Mouse (Mus musculus) CD4-positive, CD25-positive, alpha-beta regulatory T cell (primary cell): Measurements from ENCODE around the gene Ccl21a. TPM values are rescaled to one million over a fixed set of nuclear protein-coding genes. Genes with fewer than 3 reads are reported as not detected.

ENCODE experiments used
- polyA plus RNA-seq: library from polyadenylated mRNA; unstranded; fragments of 100-300 nt; shearing (Covaris generic); gene quantifications from one replicate; pipeline ENCODE4 v1.2.1, GENCODE M21; 2017

The Ccl21a gene
- polyA plus RNA-seq = not detected

GRCm38 (mm10) chr4:42773893-42774292 is at the start of gene Ccl21a:
Gene Ccl21a, minus strand, starts transcription at chr4:42773993.

DNA sequence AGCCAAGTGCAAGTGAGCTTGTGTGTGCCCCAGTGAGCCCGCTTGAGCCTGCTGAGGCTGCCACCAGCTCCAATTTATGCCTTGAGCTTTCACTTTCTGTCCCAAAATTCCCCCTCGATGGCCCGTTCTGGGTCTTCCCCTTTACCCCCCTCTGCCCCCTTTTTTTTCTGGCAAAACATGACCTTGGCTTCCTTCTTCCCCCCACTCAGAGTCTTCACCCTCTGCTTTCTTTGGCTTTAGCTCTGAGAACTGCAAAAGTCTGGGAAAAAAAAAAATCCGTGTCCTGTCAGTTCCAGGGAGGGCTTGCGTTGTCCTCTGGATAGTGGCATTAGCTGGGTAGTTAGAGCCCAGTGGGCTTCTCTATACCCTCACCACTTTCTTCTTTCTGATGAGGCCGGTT is 17.3 kb downstream of the Ccl21a start, which contains the start of gene Ccl19:
Gene Ccl19, minus strand, starts transcription at position 101 of the 400 bp plus-strand sequence.

DNA sequence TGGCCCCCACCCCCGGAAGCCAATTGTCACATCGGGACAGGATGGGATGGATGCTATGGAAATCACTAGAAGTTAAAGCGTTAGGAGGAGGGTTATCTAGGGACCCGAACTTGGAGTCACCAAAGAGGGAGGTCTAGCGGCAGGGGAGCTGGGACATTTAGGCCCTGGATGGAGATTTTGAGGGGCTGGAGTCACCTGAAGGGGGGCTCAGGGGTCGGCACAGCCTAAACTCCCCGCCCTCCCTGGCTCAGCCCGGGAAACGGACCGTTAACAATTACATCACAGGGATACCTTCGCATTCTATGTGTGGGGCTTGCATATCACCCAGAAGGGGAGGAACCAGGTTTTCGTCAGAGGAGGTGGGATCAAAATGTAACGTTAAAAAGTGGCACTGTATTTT is 38.5 kb downstream of the Ccl21a start, which contains the start of gene 4930578G10Rik:
Gene 4930578G10Rik, plus strand, starts transcription at position 301 of the 400 bp plus-strand sequence.

Other genes starting within 250 kb of the Ccl21a start
- not detected for gene Fam205a2, start 245.8 kb downstream of the Ccl21a start, polyA plus RNA-seq
- not detected for gene Gm10591, start 161.8 kb downstream of the Ccl21a start, polyA plus RNA-seq
- gene Gm2564, start 144.3 kb downstream of the Ccl21a start, polyA plus RNA-seq = not detected
- not detected for gene Ccl27b, start 118.7 kb downstream of the Ccl21a start, polyA plus RNA-seq
- not detected for gene Il11ra2, start 112.1 kb downstream of the Ccl21a start, polyA plus RNA-seq
- not detected for gene 4930578G10Rik, start 38.4 kb downstream of the Ccl21a start, polyA plus RNA-seq
- gene Ccl19, start 17.4 kb downstream of the Ccl21a start, polyA plus RNA-seq = not detected
- not detected for gene Fam205a1, start 79.9 kb upstream of the Ccl21a start, polyA plus RNA-seq
- not detected for gene Gm12394, start 82.8 kb upstream of the Ccl21a start, polyA plus RNA-seq
- not detected for gene Fam205c, start 100.2 kb upstream of the Ccl21a start, polyA plus RNA-seq
- not detected for gene Phf24, start 142.7 kb upstream of the Ccl21a start, polyA plus RNA-seq
- 14.3 TPM for gene Dnajb5, start 175.8 kb upstream of the Ccl21a start, polyA plus RNA-seq
- gene 1700022I11Rik, start 195.6 kb upstream of the Ccl21a start, polyA plus RNA-seq = 0.25 TPM
- 363 TPM for gene Vcp, start 226.5 kb upstream of the Ccl21a start, polyA plus RNA-seq
- gene Fancg, start 236.5 kb upstream of the Ccl21a start, polyA plus RNA-seq = 27.6 TPM